ENCODE assay signal across 9 mouse cellular contexts in the genomic region with DNA sequence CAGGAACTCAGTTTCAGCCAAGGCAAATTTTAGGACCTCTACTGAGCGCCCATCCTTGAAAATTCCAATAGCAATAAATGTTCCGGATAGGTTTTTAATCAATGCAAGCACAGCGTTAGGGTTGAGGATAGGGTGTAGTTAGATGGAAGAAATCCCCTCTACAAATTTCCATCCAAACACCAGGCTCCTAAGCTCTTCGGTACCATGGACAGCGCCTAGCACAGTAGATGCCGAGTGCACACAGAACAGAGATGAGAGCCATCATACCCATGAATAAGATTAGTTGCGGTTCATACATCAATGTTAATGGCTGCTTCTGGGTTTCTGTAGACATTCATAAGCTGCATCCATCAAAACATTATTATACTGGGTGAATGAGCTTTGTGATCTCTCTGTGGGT.
DNase-seq lines count a peak whose midpoint lies in the region; ATAC-seq and TF ChIP-seq lines count a peak whose summit lies in the region.
"Had no signal": no experiment of that assay in that cellular context is flagged by ENCODE, and none has a peak within 500 bp of the region (broad histone marks: within the 10 kb centered on the region; RNA-seq: fewer than 3 reads in every experiment).

No protein-coding gene starts in this region.

- in situ Hi-C loops in Patski (cut with MboI; ENCODE audit: low pct_unique_long_range_greater_than_20kb): no loop called here

- DNase-seq in left cerebral cortex, postnatal 4 days: peak; percentile 10
- no peak for DNase-seq in left cerebral cortex, postnatal 14 days (ENCODE audit: low spot score in 2 of 2)
- peak; percentile 10 for DNase-seq in Patski (ENCODE audit: low read depth, low spot score)
- DNase-seq in c-Kit-positive CD71-negative TER-119-negative erythroid progenitor cells, embryonic 14.5 days (ENCODE audit: low read depth): peak; percentile 32
- peak; percentile 46 for DNase-seq in liver, embryonic 11.5 days (ENCODE audit: low spot score)
- no peak for DNase-seq in T-cell, adult 2 months (ENCODE audit: low spot score)
- no peak for DNase-seq in frontal cortex, postnatal 14 days (ENCODE audit: low spot score in 2 of 2)

- POLR2A ChIA-PET in Patski (lab: Charles Lee): no interaction called here

- no peaks in the 10 kb centered on the region for H3K27me3 ChIP-seq in Patski
- H3K27me3 ChIP-seq in liver, embryonic 11.5 days (replicated peaks; ENCODE audit: control insufficient read depth, insufficient read depth, low read length): no peaks in the 10 kb centered on the region
- H3K27me3 ChIP-seq: liver, embryonic 15.5 days had no signal

- no peak overlapping the region for H3K9ac ChIP-seq in liver, embryonic 11.5 days (ENCODE audit: low read depth, low read length)
- H3K9ac ChIP-seq: liver, embryonic 15.5 days had no signal

- H3K36me3 ChIP-seq in liver, embryonic 11.5 days (ENCODE audit: control insufficient read depth, insufficient read depth, low read length): no peaks in the 10 kb centered on the region
- H3K36me3 ChIP-seq: liver, embryonic 15.5 days had no signal

- intact Hi-C loops in left cerebral cortex, postnatal 4 days (cut with DNase I): no loop called here
- intact Hi-C loops in left cerebral cortex, postnatal 14 days (cut with DNase I): no loop called here

- no peak for TF ChIP-seq CTCF in Patski (IDR thresholded peaks at IDR 0.05)

- H3K27ac ChIP-seq in liver, embryonic 11.5 days (ENCODE audit: low read depth, low read length): no peak overlapping the region
- H3K27ac ChIP-seq: liver, embryonic 15.5 days had no signal

- no peaks in the 10 kb centered on the region for H3K4me1 ChIP-seq in liver, embryonic 11.5 days (replicated peaks; ENCODE audit: control insufficient read depth, insufficient read depth, low read length)
- H3K4me1 ChIP-seq: liver, embryonic 15.5 days had no signal

- H3K4me3 ChIP-seq in liver, embryonic 11.5 days (ENCODE audit: low read depth, low read length): no peak overlapping the region
- H3K4me3 ChIP-seq: liver, embryonic 15.5 days had no signal

- no peaks in the 10 kb centered on the region for H3K9me3 ChIP-seq in liver, embryonic 11.5 days (ENCODE audit: control insufficient read depth, low read length)
- H3K9me3 ChIP-seq: liver, embryonic 15.5 days had no signal

- no peak for ATAC-seq in Patski
- ATAC-seq in liver, embryonic 11.5 days (replicated peaks; ENCODE audit: low FRiP score): no peak
- ATAC-seq in activated CD4-positive, CD25-positive, alpha-beta regulatory T cell, adult 4 months: no peak

- H3K4me2 ChIP-seq in liver, embryonic 11.5 days: no peak overlapping the region
- H3K4me2 ChIP-seq: liver, embryonic 15.5 days had no signal

- CTCF ChIA-PET in Patski (lab: Charles Lee): interaction anchor here (0.7 kb wide), 1 partner anchor 66 kb away, joined by 3 read pairs; no protein-coding TSS in a partner anchor

- 39% methylated on average over 7 of the region's 7 CpGs for WGBS in liver, embryonic 11.5 days

Comparison
In these comparisons a context has a peak if more than half of its experiments do, and no peak if none do; other contexts are left out.
1. DNase-seq: peak in left cerebral cortex, postnatal 4 days (single experiment), Patski (single experiment), c-Kit-positive CD71-negative TER-119-negative erythroid progenitor cells, embryonic 14.5 days (single experiment) and liver, embryonic 11.5 days (single experiment); none in left cerebral cortex, postnatal 14 days (0 of 2), T-cell, adult 2 months (single experiment) and frontal cortex, postnatal 14 days (0 of 2).